Mouse (Mus musculus) midbrain, embryonic 13.5 days (tissue): ENCODE data around the gene Drd5. TPM values are rescaled to one million over a fixed set of nuclear protein-coding genes. Genes with fewer than 3 reads are reported as not detected.

Experiments
- ATAC-seq: fragments of 200-750 bp; cut with Nextera tagmentation; 2 replicates; pipeline ENCODE4 v1.8.0; 2017; ENCODE audit warnings: mild to moderate bottlenecking, moderate TSS enrichment, moderate library complexity
- H3K27ac ChIP-seq: fragments of 300-500 bp; sonication (generic); 2 replicates; pipeline ENCODE4 v1.5.1; 2015; ENCODE audit warnings: inconsistent platforms, mild to moderate bottlenecking, moderate library complexity
- H3K27me3 ChIP-seq: fragments of 300-500 bp; sonication (generic); 2 replicates; pipeline ENCODE4 v1.6.1; 2015; ENCODE audit warnings: mild to moderate bottlenecking, inconsistent platforms
- H3K36me3 ChIP-seq: fragments of 300-500 bp; sonication (generic); 2 replicates; pipeline ENCODE4 v1.6.1; 2015; ENCODE audit warnings: mild to moderate bottlenecking, inconsistent platforms
- H3K4me1 ChIP-seq: fragments of 300-500 bp; sonication (generic); replicated peaks from 2 replicates; pipeline ENCODE4 v1.6.1; 2015; ENCODE audit warnings: inconsistent platforms
- H3K4me2 ChIP-seq: fragments of 300-500 bp; sonication (generic); replicated peaks from 2 replicates; pipeline ENCODE4 v1.6.1; 2015; ENCODE audit warnings: moderate library complexity, mild to moderate bottlenecking, inconsistent platforms
- H3K4me3 ChIP-seq: fragments of 300-500 bp; sonication (generic); replicated peaks from 2 replicates; pipeline ENCODE4 v1.5.1; 2015; ENCODE audit warnings: mild to moderate bottlenecking, inconsistent platforms
- H3K9ac ChIP-seq: fragments of 300-500 bp; sonication (generic); replicated peaks from 2 replicates; pipeline ENCODE4 v1.6.1; 2015; ENCODE audit warnings: mild to moderate bottlenecking, inconsistent platforms
- H3K9me3 ChIP-seq: fragments of 300-500 bp; sonication (generic); 2 replicates; pipeline ENCODE4 v1.6.1; 2016; ENCODE audit warnings: mild to moderate bottlenecking, inconsistent platforms
- WGBS: fragments of 180-500 bp; shearing (Covaris S2); methylation state at CpG from one replicate; pipeline ENCODE4 v1.1.7; 2015; 5-methylcytosine and 5-hydroxymethylcytosine counted together
- polyA plus RNA-seq: library from polyadenylated mRNA; unstranded; fragments of >200 nt; fragmentation: Nextera tagmentation; extraction: Ambion mirVana; gene quantifications from 2 replicates; pipeline ENCODE4 v1.2.1, GENCODE M21; 2015

Gene Drd5
- polyA plus RNA-seq, 1 experiment from 2014 or later: 0.13 TPM

DNA sequence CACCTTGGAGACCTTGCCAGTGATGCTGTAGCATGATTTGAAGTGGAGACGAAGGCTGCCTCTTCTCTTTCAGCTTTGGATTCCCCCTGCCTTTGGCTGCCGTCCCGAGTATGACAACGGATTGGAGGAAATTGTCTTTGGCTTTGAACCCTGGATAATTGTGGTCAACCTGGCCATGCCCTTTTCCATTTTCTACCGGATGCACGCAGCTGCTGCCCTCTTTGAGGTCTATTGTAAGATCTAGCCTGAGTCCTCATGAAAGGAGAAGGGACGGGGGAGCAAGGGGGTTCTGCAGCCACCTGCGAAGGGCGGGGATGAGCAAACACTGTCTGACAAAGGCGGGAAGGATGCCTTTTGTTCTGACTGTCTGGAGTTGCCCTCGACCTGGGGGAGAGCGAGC, 16.5 kb upstream of the Drd5 start:
- Histone ChIP-seq H3K36me3 (no peaks in the 10 kb centered on the region), H3K4me2 (no peak overlapping the region), H3K9me3 (no peaks in the 10 kb centered on the region), H3K27me3 (no peaks in the 10 kb centered on the region), H3K4me1 (no peaks in the 10 kb centered on the region), H3K4me3 (no peak overlapping the region), H3K9ac (no peak overlapping the region), H3K27ac (no peak overlapping the region)
- ATAC-seq: no peak
- WGBS: 17% methylated on average over 12 of the region's 12 CpGs

- peaks cover 22% of the 10 kb centered on the region; the same call in 1 of the 2 replicates for H3K27me3 ChIP-seq
- no peaks in the 10 kb centered on the region for H3K4me1 ChIP-seq
- H3K4me3 ChIP-seq: no peak overlapping the region
- H3K9ac ChIP-seq: no peak overlapping the region
- no peak for ATAC-seq
- no peaks in the 10 kb centered on the region for H3K36me3 ChIP-seq
- no peaks in the 10 kb centered on the region for H3K9me3 ChIP-seq
- no peak overlapping the region for H3K27ac ChIP-seq
- WGBS: 85% methylated on average over 2 of the region's 2 CpGs
- H3K4me2 ChIP-seq: no peak overlapping the region
Observed at GRCm38 (mm10) chr5:38305241-38305640, 13.9 kb upstream of the Drd5 start.

- no peak overlapping the region for H3K27ac ChIP-seq
- no peaks in the 10 kb centered on the region for H3K4me1 ChIP-seq
- 9% methylated on average over 26 of the region's 26 CpGs for WGBS
- no peaks in the 10 kb centered on the region for H3K9me3 ChIP-seq
- peaks cover 22% of the 10 kb centered on the region; the same call in 1 of the 2 replicates for H3K27me3 ChIP-seq
- H3K4me2 ChIP-seq: peak overlapping the region; percentile 57
- no peaks in the 10 kb centered on the region for H3K36me3 ChIP-seq
- H3K9ac ChIP-seq: 0 out of 2 replicates have a peak overlapping the region, but pooled peaks have one; percentile 37
- H3K4me3 ChIP-seq: peak overlapping the region; percentile 37
- ATAC-seq: peak; percentile 90
Observed at GRCm38 (mm10) chr5:38307255-38308101, 11.7 kb upstream of the Drd5 start.

DNA sequence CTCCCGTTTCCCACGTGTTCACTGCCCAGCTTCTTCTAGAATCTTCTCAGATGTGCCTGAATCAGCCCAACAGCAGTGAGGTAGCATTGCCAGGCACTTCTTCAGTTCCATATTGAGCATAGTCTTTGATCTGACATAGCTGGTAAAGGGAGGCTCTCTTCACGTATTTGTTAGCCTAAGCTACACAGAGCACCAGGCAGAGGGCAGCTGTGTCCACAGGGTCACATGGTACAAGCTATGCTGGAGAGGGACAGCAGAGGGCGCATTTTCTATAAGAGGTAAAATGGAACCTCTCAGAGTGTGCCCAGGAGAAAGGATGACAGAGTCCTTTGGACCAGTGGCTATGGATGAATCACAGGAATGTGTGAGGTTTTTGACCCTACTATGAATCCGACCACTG, 10.3 kb upstream of the Drd5 start:
- Histone ChIP-seq H3K4me2 (no peak overlapping the region), H3K9ac (no peak overlapping the region), H3K36me3 (no peaks in the 10 kb centered on the region), H3K4me1 (no peaks in the 10 kb centered on the region), H3K4me3 (no peak overlapping the region), H3K27me3 (peaks cover 22% of the 10 kb centered on the region; the same call in 1 of the 2 replicates), H3K27ac (no peak overlapping the region), H3K9me3 (no peaks in the 10 kb centered on the region)
- 56% methylated on average over 5 of the region's 5 CpGs for WGBS
- ATAC-seq: peak; percentile 18; the same call in 1 of the 2 replicates

DNA sequence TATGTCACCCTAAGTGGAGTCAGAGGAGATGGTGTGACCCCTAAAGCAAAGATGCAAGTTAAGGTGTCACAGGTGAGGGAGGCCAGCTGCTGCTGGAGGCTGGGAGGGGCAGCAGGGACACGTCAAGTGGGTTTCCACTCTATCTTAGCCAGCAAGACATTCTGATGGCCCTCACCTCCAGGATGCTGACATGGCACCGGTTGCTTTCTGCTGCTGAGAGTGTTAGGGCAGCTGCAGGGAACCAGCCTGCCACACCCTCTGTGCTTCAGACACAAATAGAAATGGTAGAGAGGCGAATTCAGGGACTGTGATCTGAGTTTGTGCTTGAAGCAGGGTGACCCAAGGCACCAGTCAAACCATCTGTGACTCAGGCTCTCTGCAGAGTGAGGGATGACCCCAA, 9.4 kb upstream of the Drd5 start:
- WGBS: 71% methylated on average over 3 of the region's 3 CpGs
- Histone ChIP-seq H3K4me2 (no peak overlapping the region), H3K4me1 (no peaks in the 10 kb centered on the region), H3K27me3 (peaks cover 22% of the 10 kb centered on the region; the same call in 1 of the 2 replicates), H3K9me3 (no peaks in the 10 kb centered on the region), H3K4me3 (no peak overlapping the region), H3K36me3 (no peaks in the 10 kb centered on the region), H3K27ac (no peak overlapping the region), H3K9ac (no peak overlapping the region)
- no peak for ATAC-seq

DNA sequence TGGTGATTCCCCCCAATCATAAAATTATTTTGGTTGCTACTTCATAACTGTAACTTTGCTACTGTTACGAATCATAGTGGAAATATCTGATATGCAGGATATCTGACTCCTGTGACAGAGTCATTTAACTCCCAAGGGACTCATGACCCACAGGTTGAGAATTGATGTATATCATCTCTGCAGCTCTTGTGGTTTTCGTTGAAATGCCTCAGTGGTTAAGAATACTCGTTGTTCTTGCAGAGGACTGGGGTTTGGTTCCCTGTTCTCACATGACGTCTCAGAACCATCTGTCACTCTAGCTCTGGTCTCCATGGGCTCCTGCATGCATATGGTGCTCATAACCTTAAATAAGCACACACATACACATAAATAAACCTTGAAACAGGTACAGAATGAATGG, 14.2 kb downstream of the Drd5 start:
- Histone ChIP-seq H3K36me3 (no peaks in the 10 kb centered on the region), H3K9me3 (no peaks in the 10 kb centered on the region), H3K4me1 (no peaks in the 10 kb centered on the region), H3K27ac (no peak overlapping the region), H3K27me3 (no peaks in the 10 kb centered on the region), H3K9ac (no peak overlapping the region), H3K4me2 (no peak overlapping the region), H3K4me3 (no peak overlapping the region)
- 81% methylated on average over 4 of the region's 4 CpGs for WGBS
- ATAC-seq: no peak

GRCm38 (mm10) chr5:38334582-38334981, 15.4 kb downstream of the Drd5 start:
- Histone ChIP-seq H3K27me3 (no peaks in the 10 kb centered on the region), H3K4me2 (no peak overlapping the region), H3K27ac (no peak overlapping the region), H3K4me1 (no peaks in the 10 kb centered on the region), H3K4me3 (no peak overlapping the region), H3K9me3 (no peaks in the 10 kb centered on the region), H3K9ac (no peak overlapping the region), H3K36me3 (no peaks in the 10 kb centered on the region)
- no peak for ATAC-seq
- 45% methylated on average over 1 of the region's 1 CpGs for WGBS

DNA sequence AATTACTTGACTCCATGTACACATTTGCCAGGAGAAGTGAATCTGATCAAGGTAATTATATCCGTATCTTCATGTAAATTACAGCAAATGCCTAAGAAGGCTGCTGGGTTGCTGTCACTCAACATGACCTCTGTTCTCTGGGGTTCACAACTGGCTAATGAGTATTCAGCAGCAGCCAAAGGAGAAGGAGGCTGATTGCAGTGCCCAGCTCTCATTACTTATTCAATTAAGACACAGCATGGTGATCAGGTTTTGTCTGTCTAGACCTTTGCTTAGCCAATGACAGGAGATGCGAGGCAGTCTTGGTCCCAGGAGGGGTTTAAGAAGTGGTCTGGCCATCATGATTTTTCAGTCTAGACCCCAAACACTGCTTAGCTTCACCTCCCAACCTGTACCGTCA, 23.9 kb downstream of the Drd5 start:
- H3K4me1 ChIP-seq: peaks cover 23% of the 10 kb centered on the region
- ATAC-seq: peak; percentile 37; the same call in 1 of the 2 replicates
- no peak overlapping the region for H3K9ac ChIP-seq
- no peaks in the 10 kb centered on the region for H3K36me3 ChIP-seq
- 53% methylated on average over 3 of the region's 3 CpGs for WGBS
- no peaks in the 10 kb centered on the region for H3K9me3 ChIP-seq
- no peaks in the 10 kb centered on the region for H3K27me3 ChIP-seq
- H3K4me2 ChIP-seq: no peak overlapping the region
- H3K27ac ChIP-seq: no peak overlapping the region
- no peak overlapping the region for H3K4me3 ChIP-seq

GRCm38 (mm10) chr5:38346646-38347432, 27.7 kb downstream of the Drd5 start:
- no peak overlapping the region for H3K4me2 ChIP-seq
- no peak for ATAC-seq
- no peaks in the 10 kb centered on the region for H3K9me3 ChIP-seq
- WGBS: 36% methylated on average over 10 of the region's 10 CpGs
- no peak overlapping the region for H3K27ac ChIP-seq
- no peaks in the 10 kb centered on the region for H3K27me3 ChIP-seq
- H3K9ac ChIP-seq: no peak overlapping the region
- no peak overlapping the region for H3K4me3 ChIP-seq
- H3K4me1 ChIP-seq: peaks cover 38% of the 10 kb centered on the region
- H3K36me3 ChIP-seq: no peaks in the 10 kb centered on the region

DNA sequence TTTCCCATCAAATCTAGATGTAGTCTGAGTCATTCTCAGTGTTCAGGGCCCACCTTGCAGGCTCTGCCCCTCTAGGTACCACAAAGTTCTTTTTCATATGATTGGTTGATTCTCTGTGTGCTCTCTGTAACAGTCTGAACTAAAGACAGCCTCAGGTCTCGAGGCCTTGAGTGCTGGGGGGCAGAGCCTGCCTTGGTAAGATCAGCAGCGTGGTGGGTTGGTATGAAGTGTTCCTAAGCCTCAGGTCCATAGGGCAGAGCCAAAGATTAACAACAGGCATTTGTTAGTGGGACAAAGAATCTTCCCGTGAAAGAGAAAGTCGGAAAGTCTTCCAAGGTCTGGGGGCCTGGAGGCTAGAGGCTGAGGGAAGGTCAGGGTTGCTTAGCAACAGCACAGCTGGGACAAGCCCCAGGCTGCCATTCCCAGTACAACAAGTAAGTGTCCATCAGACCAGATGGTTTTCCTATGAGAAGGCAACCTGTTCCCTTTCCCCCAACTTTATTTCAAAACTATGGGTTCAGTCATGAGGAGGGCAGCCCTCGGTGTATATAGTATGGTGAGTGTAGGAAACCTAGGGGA, 31.3 kb downstream of the Drd5 start:
- Histone ChIP-seq H3K4me3 (no peak overlapping the region), H3K9me3 (no peaks in the 10 kb centered on the region), H3K9ac (no peak overlapping the region), H3K27ac (no peak overlapping the region), H3K4me2 (no peak overlapping the region), H3K27me3 (0 out of 2 replicates have a peak, but pooled peaks cover 4% of the 10 kb centered on the region), H3K4me1 (peaks cover 31% of the 10 kb centered on the region), H3K36me3 (no peaks in the 10 kb centered on the region)
- WGBS: 9% methylated on average over 5 of the region's 5 CpGs
- peak; percentile 60 for ATAC-seq

GRCm38 (mm10) chr5:38356927-38357326, 37.8 kb downstream of the Drd5 start:
- Histone ChIP-seq H3K4me1 (peaks cover 3% of the 10 kb centered on the region; the same call in 1 of the 2 replicates), H3K27ac (no peak overlapping the region), H3K9me3 (no peaks in the 10 kb centered on the region), H3K36me3 (no peaks in the 10 kb centered on the region), H3K4me2 (no peak overlapping the region), H3K27me3 (0 out of 2 replicates have a peak, but pooled peaks cover 4% of the 10 kb centered on the region), H3K4me3 (no peak overlapping the region), H3K9ac (no peak overlapping the region)
- no peak for ATAC-seq
- 83% methylated on average over 3 of the region's 3 CpGs for WGBS

- ATAC-seq: no peak
- Histone ChIP-seq H3K9me3 (no peaks in the 10 kb centered on the region), H3K27ac (no peak overlapping the region; the same call in 1 of the 2 replicates), H3K36me3 (no peaks in the 10 kb centered on the region), H3K4me3 (no peak overlapping the region), H3K27me3 (no peaks in the 10 kb centered on the region), H3K4me1 (peaks cover 3% of the 10 kb centered on the region; the same call in 1 of the 2 replicates), H3K4me2 (no peak overlapping the region), H3K9ac (no peak overlapping the region)
- 64% methylated on average over 2 of the region's 2 CpGs for WGBS
Observed at GRCm38 (mm10) chr5:38359716-38360115, 40.5 kb downstream of the Drd5 start.
